Mouse (Mus musculus) bone marrow macrophage, adult 2 months (primary cell): ENCODE measurements around the gene Sgip1.

Source experiments
- CTCF ChIP-seq: IDR thresholded peaks from 2 replicates; pipeline ENCODE4 v1.5.1; 2012; ENCODE audit warnings: low read depth, mild to moderate bottlenecking, low read length, moderate library complexity
- POLR2A ChIP-seq: IDR thresholded peaks from 2 replicates; pipeline ENCODE4 v1.6.1; 2012; ENCODE audit warnings: mild to moderate bottlenecking, low read depth, low read length, borderline replicate concordance

- TF ChIP-seq POLR2A (no peak), CTCF (no peak)
Measured at GRCm38 (mm10) chr4:102940266-102940665, 199.2 kb downstream of the Sgip1 start.
